Mouse (Mus musculus) small intestine, adult 2 months (tissue): ENCODE data around the gene Prl2a1.

Experiments
- CTCF ChIP-seq: fragments of 200-500 bp; IDR thresholded peaks from 2 replicates; pipeline ENCODE4 v1.5.1; 2012; ENCODE audit warnings: low read depth, mild to moderate bottlenecking, control low read depth, inconsistent platforms, low read length, moderate library complexity, mixed read lengths; ENCODE audit not compliant: insufficient replicate concordance, insufficient read length; ENCODE audit errors: extremely low read depth
- POLR2A ChIP-seq: fragments of 200-500 bp; IDR thresholded peaks from 2 replicates; pipeline ENCODE4 v1.6.1; 2012; ENCODE audit warnings: low read depth, mild to moderate bottlenecking, control low read depth, inconsistent platforms, low read length, moderate library complexity

DNA sequence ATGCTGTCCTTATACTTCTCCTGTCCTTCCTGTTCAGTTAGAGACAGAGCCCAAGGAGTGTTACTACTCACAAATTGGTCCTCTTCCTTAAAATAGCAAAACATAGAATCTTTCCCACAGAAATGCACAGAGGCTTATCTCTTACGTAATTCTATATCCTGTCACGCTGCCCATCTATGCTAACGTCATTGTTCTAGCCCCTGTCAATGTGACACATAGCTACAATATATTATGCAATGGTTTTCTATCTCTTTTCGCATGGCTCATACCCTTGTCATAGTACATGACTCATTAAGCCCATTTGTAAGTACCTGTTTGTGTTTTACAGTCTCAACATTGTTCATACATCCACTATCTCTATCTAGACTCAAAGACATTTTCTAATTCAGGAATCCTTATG, 2.2 kb upstream of the Prl2a1 start:
- TF ChIP-seq CTCF (no peak), POLR2A (no peak)
